Mouse (Mus musculus) heart, postnatal 25 days (tissue): ENCODE results near the gene Cenpx. TPM values are rescaled to one million over a fixed set of nuclear protein-coding genes. Genes with fewer than 3 reads are reported as not detected.

Experiments
- DNase-seq: peaks from one replicate; pipeline ENCODE4 v3.0.0; 2022; ENCODE audit warnings: low spot score
- intact Hi-C: fragments of 180-260 bp; cut with DNase I; formaldehyde crosslinking; loops from one replicate; pipeline ENCODE4 v1.15.1; 2025
- total RNA-seq, 2 experiments: library from RNA; stranded (reverse); gene quantifications; 2 replicates each; pipeline ENCODE4 v1.2.3; 2021

The Cenpx gene
- total RNA-seq, 2 experiments from 2014 or later, result 31.2 to 35.7 TPM

DNA sequence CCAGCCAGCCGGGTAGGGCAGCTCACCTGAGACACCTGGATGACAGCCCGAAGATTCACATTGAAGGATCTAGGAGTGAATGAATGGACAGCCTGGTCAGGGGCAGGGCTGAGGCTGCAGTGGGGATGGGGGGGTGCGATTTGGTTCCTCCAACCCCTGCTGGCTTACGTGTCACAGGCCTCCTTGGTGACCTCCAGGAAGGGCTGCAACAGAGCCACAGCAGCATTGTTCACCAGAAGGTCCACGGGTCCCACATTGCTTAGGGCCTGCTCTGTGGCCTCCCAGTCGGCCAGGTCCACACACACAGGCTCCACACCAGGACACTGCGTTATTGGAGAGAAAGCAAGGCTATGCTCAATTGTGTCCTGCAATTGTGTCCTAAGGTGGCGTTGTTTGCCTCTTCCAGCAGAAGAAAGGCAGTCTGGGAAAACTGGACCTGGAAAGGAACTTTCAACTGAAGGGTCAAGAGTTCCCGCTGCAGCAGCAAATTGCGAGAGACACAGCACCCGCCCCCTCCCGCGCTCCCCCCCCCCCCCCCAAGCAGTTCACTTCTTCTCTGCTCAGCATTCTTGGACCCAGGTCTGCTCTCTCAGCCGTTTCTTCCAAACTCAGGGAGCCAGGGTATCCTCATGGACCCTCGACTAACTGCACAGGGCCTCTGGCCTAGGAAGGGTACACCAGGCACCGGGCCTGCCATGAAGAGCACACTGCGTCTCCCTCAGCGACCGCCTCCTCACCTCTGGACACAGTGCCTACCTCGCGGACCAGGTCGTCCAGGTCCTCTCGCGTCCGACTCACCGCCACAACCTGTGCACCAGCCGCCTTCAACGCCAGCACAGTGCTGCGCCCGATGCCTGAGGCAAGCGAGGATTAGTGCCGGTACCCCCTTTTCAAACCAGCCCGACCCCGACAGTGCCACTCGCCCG lies 13.0 kb upstream of the Cenpx start:
- no peak for DNase-seq
- intact Hi-C loops, result no loop called here

DNA sequence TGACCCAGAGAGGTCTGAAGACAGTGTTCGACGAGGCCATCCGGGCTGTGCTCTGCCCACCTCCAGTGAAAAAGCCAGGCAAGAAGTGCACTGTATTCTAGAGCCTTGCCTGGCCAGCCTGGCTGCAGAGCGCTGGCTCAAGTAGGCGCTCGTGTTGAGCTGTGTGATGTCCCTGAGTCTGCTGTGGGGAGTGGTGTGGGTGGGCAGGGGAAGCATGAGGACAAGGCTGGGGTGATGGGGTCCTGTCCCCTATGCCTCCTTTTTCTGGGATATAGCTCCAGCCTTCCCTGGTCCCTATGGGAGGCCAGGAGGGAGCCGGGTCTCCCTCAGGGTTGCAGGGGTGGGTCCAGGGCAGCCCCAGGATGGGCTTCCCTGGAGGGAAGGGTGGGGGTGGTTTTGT lies 10.0 kb upstream of the Cenpx start:
- intact Hi-C loops, result loop anchor here (5.0 kb wide), 1 partner anchor 319 kb away; no protein-coding TSS in a partner anchor
- no peak for DNase-seq

DNA sequence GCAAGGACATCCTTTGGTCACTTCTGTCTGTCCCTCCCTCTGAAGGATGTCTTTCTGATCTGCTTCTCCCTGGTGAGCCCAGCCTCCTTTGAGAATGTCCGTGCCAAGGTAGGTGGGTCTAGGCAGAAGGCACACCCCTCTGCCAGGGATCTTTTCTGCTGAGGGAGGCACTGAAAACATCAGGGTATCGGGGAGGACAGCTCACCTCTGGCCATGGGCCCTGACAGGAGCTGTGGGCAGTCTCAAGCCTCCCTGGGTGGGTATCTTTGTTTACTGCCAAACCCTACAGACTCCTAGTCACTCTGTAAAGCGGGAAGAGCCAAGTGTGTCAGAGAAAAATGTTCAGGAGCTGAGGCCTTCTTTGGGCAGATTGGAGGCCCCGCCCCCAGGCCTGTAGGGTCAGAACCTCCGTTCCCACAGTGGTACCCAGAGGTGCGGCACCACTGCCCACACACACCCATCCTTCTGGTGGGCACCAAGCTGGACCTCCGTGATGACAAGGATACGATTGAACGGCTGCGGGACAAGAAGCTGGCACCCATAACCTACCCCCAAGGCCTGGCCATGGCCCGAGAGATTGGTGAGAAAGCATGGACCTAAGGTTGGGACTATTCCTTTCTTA lies 9.3 kb upstream of the Cenpx start:
- intact Hi-C loops, result loop anchor here (5.0 kb wide), 1 partner anchor 319 kb away; no protein-coding TSS in a partner anchor
- no peak for DNase-seq

DNA sequence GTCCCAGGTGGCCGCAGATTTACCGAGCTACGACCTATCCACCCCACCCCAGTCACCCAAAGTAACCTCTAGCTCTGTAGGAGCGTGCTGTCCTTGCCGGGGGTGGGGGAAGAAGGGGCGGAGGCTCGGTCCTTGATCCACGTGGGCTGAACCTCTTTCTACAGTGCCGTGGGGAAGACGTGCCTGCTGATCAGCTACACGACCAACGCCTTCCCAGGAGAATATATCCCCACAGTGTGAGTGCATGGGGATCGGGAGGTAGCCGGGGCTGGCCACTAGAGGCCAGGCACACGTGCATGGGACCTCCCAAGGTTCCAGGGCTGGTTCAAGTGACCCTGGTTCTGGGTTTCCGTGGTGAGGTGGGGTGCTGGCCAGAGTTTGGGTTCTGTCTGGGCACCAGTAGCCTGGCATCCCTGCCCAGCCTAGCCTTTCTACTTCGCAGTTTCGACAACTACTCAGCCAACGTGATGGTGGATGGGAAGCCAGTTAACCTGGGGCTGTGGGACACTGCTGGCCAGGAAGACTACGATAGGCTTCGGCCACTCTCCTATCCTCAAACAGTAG lies 8.6 kb upstream of the Cenpx start:
- intact Hi-C loops, result loop anchor here (5.0 kb wide), 1 partner anchor 320 kb away; no protein-coding TSS in a partner anchor
- no peak for DNase-seq

DNA sequence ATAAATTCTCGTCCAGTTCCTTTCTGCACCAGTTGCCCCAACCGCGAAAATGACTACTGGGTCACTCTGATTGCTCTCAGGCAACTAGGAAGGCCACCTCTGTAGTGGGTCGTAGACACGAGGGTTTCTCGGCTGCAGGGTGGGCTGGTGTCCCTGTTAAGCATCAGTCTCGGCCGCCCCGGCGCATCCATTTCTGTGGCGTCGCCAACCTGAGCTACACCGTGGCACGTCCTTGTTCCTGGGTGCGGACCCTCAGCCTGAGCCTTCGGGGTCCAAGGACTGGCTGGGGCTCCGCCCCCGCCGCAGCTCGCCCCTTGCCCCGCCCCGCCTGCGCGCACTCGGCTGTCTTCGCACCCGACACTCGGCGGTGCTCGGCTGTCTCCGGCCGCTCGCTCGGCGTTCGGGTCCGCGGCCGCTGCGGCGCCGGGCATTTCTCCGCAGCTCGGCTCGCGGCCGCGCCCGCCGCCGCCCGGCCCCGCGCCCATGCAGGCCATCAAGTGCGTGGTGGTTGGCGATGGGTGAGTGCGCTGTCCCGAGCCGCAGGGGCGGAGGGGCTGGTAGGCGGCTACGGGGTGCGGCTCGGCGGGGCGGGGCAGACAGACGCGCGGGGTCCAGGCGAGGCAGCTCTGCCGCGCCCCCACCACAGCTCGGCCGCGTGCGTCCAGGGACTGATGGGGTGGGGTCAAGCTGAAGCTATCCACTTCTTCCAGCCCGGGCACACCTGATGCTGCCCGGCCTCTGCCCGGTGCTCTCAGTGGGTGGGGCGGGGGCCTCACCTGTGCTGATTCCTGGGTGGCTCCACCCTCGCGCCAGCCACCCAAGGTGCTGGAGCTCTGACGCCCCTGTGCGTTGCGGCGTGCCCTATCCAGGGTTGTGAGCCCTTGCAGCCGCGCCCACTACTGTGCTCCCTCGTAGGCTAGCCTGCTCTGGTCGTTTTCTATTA lies 7.9 kb upstream of the Cenpx start, which contains the start of gene Rac3:
TSS of gene Rac3 (plus strand) at position 347 of the 943 bp plus-strand sequence.
- DNase-seq, result no peak
- intact Hi-C loops, result loop anchor here (5.0 kb wide), 1 partner anchor 321 kb away; no protein-coding TSS in a partner anchor

DNA sequence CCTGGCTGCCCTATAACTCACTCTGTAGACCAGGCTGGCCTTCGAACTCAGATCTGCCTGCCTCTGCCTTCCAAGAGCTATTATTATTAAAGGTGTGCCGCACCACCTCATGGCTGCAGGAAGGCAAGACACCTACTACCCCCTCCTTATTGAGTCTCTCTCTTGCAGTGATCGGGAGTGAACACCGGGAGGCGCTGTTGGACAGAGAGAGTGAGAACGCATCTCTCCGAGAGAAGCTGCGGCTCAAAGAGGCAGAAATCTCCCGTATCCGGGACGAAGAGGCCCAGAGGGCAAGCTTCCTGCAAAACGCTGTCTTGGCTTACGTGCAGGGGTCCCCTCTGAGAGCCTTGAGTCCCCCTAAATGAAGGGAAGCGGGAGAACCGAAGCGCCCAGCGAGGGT lies 6.9 kb upstream of the Cenpx start:
- peak; percentile 68 for DNase-seq
- intact Hi-C loops, result loop anchor here (1.0 to 5.0 kb wide), 3 partner anchors 56 to 322 kb away; no protein-coding TSS in a partner anchor

DNA sequence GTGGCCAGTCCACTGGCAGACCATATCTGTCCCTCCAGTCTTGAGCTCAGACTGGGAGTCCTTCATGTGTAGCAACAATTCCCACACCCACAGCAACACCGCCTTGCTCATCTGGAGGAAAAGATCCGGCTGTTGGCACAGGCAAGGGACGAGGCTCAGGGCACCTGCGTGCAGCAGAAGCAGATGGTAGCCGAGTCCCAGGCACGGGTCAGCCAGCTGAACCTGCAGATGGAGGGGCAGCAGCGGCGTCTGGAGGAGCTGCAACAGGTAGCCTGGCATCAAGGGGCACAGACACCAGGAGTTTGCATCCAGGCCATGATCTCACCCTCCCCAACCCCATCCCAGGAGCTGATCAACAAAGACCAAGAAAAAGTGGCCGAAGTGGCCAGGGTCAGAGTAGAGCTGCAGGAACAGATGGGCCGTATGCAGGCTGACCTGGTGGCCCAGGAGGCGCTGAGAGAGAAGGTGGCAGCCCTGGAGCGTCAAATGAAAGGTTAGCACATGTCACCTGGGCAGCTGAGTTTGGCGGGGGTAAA lies 6.4 kb upstream of the Cenpx start:
- no peak for DNase-seq
- intact Hi-C loops, result loop anchor here (1.0 to 10.0 kb wide), 5 partner anchors 56 to 322 kb away; no protein-coding TSS in a partner anchor

DNA sequence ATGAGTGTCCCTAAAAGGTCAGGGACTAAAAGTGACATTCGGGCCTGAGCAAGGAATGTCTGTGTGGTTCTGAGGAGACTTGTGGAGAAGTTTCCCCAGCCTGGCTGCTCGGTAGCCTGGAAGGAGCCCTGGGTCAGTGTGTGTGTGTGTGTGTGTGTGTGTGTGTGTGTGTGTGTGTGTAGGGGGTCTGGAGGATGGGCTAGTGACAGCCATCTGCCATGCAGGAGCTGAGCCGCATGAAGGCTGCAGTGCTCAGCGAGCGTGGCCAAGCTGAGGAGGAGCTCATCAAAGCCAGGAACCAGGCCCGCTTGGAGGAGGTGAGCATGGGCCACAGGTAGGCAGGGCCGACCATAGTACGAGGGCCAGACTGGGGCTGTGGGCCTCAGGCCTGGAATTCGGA lies 5.7 kb upstream of the Cenpx start:
- DNase-seq, result no peak
- intact Hi-C loops, result loop anchor here (5.0 to 10.0 kb wide), 2 partner anchors 204 to 232 kb away; no protein-coding TSS in a partner anchor

DNA sequence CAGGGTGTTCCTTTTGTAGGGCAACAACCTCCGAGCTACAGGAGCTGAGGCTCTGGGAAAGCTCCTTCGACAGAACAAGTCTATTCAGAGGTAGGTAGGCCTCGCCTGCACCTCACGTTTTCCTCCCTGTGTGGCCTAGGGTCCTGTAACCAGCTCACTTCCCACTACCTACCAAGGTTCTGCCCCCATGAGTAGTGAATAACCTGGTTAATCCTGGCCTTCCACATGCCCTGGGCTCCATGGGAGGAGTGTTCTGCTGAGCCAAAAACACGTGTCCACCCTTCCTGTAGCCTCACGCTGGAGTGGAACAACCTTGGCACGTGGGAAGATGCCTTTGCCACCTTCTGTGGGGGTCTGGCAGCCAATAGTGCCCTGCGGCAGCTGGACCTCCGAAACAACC lies 1.6 kb upstream of the Cenpx start:
- intact Hi-C loops, result loop anchor here (5.0 to 10.0 kb wide), 2 partner anchors 200 to 228 kb away; no protein-coding TSS in a partner anchor
- no peak for DNase-seq

DNA sequence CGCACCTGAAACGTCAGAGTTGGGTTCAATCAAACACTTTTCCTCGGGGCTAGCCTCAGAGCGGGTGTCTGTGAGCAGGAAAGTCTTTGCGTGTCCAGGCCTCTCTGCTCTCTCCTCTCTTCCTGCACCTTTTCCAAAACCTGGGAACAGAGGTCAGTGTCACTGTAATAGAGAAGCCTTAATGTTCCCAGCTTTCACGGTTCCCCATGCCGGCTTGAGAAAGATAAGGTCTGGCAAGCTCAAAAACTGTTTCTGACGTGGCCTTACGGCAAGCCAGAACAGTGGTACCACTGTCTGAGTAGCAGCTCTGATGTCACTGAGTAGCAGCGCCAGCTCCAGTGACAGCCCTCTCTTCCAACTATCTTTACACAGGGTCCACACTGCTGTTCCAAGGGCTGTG lies 1.0 kb upstream of the Cenpx start:
- intact Hi-C loops, result loop anchor here (10.0 kb wide), 1 partner anchor 200 kb away; no protein-coding TSS in a partner anchor

DNA sequence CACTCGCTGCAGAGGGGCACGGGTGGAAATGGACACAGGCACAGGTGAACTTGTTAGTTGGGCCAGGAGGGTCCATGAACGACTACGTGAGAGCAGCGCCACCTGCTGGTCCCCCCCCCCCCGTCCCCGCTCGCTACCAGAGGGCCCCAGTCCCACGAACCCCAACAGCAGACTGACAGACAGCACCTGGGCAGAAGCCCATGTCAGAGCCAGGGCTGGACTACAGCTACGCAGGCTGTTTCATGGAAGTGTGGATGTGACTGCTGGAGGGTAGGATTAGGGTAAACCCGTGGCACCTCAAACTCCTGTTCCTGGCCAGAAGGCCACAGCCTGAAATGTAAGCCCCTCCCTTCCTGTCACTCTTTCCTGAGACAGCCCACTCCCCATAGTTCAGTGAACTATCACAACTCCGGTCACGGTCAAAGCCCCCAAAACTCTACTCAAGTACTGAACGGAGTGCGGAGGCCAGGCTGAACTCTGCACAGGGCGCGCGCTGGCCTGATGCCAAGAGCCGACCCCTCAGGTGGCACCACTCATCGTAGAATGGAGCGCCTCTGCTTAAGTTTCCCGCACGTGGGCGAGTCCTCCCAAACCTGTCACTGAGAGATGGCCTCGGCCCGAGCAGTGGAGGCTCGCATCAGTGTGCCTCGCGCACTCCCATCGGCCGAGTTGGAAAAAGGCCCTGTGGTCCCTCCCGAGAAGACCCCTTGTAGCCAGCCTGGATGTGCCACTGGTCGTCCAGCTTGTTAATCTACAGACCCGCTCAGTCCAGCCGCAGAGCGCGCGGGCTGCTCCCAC lies 568 bp downstream of the Cenpx start:
- peak; percentile 24 for DNase-seq
- intact Hi-C loops, result loop anchor here (1.0 to 10.0 kb wide), 4 partner anchors 54 to 198 kb away; partner anchors contain the start of gene Sirt7

More for the DNA sequence above, 1.0 kb upstream of the Cenpx start:
- no peak for DNase-seq

DNA sequence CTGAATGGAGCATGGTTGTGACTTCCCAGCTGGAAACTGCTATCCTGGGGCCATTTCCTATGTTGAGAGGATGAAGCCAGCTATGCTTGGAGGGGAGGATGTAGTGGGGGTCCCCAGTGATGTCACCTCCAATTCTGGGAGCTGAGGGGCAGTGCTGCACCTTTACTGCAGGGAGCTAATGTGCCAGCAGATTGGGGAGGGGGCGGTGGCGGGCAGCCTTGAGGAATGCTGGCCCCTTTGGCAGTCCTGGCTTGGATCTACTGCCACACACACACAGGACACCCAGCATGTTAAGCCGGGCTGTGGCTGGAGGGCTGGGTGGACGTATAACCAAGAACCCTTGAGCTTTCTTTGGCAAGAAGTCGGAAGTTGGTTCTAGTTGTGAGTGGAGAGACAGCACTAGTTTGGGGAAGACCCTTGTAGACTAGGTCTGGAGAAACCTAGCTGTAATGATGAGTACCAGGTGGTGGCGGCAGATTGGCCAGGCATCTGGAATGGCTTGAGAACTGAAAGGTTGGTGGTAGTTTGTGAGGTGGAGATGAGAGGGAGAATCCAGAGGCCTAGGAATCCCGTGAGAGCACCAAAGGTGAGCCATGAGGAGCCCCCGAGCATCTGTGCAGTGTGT lies 1.4 kb downstream of the Cenpx start:
- intact Hi-C loops, result loop anchor here (1.0 to 10.0 kb wide), 4 partner anchors 53 to 197 kb away; partner anchors contain the start of gene Sirt7
- no peak for DNase-seq

DNA sequence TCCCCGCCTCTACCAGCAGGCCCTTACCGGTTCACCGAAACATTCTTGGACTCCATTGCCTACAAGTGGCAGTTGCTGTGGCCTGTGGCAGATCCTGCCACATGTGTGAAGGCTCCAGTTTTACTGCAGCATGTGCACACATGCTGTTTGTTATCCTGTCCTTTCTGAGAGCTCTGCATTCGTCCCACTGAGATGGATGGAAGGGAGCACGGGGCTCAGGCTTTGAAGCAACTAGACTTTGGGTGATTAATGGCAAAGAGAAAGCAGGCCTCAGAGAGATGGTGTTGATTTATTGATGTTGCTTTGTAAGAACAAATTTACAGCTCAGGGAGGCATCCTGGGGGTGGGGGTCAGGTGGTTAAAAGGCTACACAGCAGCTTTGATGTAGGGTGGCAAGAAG lies 2.9 kb downstream of the Cenpx start:
- intact Hi-C loops, result loop anchor here (10.0 kb wide), 1 partner anchor 196 kb away; no protein-coding TSS in a partner anchor
- no peak for DNase-seq

DNA sequence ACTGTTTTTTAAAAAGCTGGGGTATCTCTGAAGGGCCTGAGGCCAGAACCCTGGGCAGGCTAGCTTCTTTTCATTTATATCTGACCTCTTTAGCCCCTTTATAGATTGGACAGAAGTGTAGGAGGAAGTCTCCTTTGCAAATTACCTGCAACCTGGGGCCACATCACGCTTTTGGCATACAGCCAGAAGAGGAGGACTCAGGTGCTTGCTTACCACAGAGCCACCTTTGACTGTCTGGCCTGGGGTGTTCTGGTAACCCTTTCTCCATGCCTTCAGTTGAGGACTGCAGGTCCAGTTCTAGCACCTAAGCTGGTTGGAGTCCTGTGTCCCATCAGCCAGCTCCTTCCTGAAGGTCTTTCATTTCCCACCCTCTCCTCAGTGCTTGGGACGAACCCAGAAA lies 4.0 kb downstream of the Cenpx start:
- DNase-seq, result no peak
- intact Hi-C loops, result no loop called here

DNA sequence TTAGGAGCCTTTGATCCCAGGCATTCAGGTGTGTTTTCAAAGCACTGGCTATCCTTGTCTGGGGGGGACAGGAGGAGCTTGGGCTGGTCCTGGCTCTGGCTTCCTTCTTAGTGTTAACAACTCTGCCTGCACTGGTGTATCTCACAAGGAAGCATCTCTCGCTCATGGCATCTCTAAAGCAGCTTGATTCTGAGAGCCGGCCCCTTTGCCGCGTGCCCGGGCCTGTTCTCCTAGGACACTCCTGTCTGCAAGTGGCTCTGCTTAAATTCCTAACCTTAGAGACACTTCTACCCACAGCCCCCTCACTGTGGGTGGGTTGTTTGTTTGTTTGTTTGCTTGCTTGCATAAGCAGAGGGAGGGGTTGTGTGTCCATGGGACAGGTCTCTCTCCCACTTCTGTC lies 5.6 kb downstream of the Cenpx start:
- no peak for DNase-seq
- intact Hi-C loops, result no loop called here

DNA sequence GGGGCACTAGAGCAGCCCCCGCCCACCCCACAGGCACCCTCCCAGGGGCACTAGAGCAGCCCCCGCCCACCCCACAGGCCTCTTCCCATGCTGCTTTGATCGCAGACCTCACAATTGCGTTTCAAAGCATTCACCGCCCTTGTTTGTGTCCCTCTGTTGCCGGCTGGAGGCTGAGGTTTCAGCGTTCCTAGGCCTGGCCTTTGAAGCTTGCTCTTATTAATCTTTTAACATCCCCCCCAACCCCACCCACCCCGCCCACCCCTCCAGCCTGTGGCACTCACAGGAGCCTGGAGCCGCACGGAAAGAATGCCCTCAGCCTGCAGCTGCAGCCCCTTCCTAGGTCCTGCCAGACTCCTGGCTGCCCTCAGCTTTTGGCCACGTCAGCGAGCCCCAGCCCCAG lies 6.3 kb downstream of the Cenpx start:
- intact Hi-C loops, result no loop called here
- DNase-seq, result no peak

DNA sequence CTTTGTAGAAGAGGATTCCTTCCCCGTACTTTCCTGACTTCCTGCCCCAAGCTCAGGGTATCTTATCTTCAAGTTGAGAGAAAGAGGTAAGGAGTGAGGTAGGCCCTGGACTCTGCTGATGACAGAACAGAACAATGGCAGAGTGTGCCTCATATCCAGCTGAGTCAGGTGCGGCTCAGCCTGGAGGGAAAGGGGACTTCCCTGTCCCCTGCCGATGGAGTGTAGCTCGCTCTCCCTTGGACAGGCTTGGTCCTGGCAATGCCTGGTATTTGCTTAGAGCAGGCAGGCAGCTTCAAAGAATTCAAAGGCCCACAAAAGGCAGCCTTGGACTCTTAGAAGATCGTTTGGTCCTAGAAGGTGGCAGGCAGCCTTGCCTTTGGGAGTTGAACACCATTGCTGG lies 7.4 kb downstream of the Cenpx start:
- no peak for DNase-seq
- intact Hi-C loops, result no loop called here
